Mouse (Mus musculus) midbrain, embryonic 12.5 days (tissue): Measurements from ENCODE around the gene Gm10643. TPM values are rescaled to one million over a fixed set of nuclear protein-coding genes. Genes with fewer than 3 reads are reported as not detected.

Experiments
- ATAC-seq: fragments of 200-750 bp; cut with Nextera tagmentation; 2 replicates; pipeline ENCODE4 v1.8.0; 2017; ENCODE audit warnings: low read depth, moderate TSS enrichment, moderate library complexity; ENCODE audit not compliant: low FRiP score
- H3K27ac ChIP-seq: fragments of 300-500 bp; sonication (generic); replicated peaks from 2 replicates; pipeline ENCODE4 v1.5.1; 2016; ENCODE audit warnings: mild to moderate bottlenecking
- H3K27me3 ChIP-seq: fragments of 300-500 bp; sonication (generic); 2 replicates; pipeline ENCODE4 v1.6.1; 2016; ENCODE audit warnings: mild to moderate bottlenecking
- H3K36me3 ChIP-seq: fragments of 300-500 bp; sonication (generic); 2 replicates; pipeline ENCODE4 v1.6.1; 2016
- H3K4me1 ChIP-seq: fragments of 300-500 bp; sonication (generic); 2 replicates; pipeline ENCODE4 v1.6.1; 2016
- H3K4me2 ChIP-seq: fragments of 300-500 bp; sonication (generic); replicated peaks from 2 replicates; pipeline ENCODE4 v1.6.1; 2016; ENCODE audit warnings: mild to moderate bottlenecking, moderate library complexity
- H3K4me3 ChIP-seq: fragments of 300-500 bp; sonication (generic); 2 replicates; pipeline ENCODE4 v1.5.1; 2016; ENCODE audit warnings: mild to moderate bottlenecking
- H3K9ac ChIP-seq: fragments of 300-500 bp; sonication (generic); replicated peaks from 2 replicates; pipeline ENCODE4 v1.6.1; 2016; ENCODE audit warnings: mild to moderate bottlenecking, moderate library complexity
- H3K9me3 ChIP-seq: fragments of 300-500 bp; sonication (generic); 2 replicates; pipeline ENCODE4 v1.6.1; 2016; ENCODE audit warnings: mild to moderate bottlenecking
- WGBS: fragments of 180-500 bp; shearing (Covaris S2); methylation state at CpG from one replicate; pipeline ENCODE4 v1.1.7; 2016; 5-methylcytosine and 5-hydroxymethylcytosine counted together
- microRNA counts: library from miRNA; unstranded; fragments of <30 nt; microRNA quantifications from one replicate; lab custom pipeline; 2017
- microRNA-seq: library from miRNA; unstranded; fragments of <30 nt; microRNA quantifications from one replicate; pipeline ENCODE4, GENCODE M21; 2017
- polyA plus RNA-seq: library from polyadenylated mRNA; unstranded; fragments of >200 nt; fragmentation: Nextera tagmentation; extraction: Ambion mirVana; gene quantifications from 2 replicates; pipeline ENCODE4 v1.2.1, GENCODE M21; 2016

Gm10643 gene
- polyA plus RNA-seq, 1 experiment from 2014 or later = 1.6 TPM

DNA sequence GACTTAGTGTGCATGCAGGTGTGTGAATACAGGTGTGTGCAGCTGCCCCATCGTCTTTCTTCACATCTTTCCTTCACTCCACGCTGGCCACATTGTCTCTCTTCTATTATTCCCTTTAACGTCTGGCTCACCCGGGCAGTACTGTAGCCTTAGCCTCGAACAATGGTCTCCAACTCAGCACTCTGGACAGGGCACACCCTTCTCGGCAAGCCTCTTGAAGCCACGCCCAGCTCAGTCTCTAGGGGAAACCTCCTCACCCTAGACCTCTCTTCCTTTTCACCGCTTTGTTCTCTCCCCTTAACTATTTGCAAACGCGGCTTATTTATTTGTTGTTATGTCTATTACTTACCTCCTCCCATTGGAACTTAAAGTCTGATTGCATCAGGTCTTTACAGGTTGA lies 37.5 kb downstream of the Gm10643 start:
- Histone ChIP-seq H3K36me3 (no peaks in the 10 kb centered on the region), H3K4me3 (no peak overlapping the region), H3K27ac (no peak overlapping the region), H3K4me1 (peaks cover 19% of the 10 kb centered on the region; the same call in 1 of the 2 replicates), H3K4me2 (no peak overlapping the region), H3K9ac (no peak overlapping the region), H3K9me3 (no peaks in the 10 kb centered on the region), H3K27me3 (peaks cover 61% of the 10 kb centered on the region)
- WGBS = 10% methylated on average over 10 of the region's 10 CpGs
- no peak for ATAC-seq

DNA sequence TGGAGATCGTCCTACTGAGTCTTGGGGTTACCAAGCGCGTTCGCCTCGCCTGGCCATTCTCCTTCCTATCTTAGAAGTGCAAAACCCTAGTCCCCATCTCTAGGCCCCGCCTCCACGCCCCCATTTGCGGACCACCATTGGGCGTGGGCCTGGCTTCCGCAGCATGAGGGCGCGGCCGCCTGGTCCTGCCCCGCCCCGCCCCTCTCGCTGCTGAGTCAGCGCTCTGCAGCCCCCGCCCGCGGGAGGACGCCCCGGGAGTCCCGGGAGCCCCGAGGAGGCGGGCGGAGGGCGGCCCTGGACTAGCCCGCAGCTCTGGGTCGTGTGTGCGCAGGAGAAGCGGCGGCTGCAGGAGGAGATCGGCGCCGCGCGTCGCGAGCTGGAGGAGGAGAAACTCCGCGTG lies 39.1 kb downstream of the Gm10643 start:
- H3K9ac ChIP-seq = peak overlapping the region; percentile 50
- H3K4me3 ChIP-seq = peak overlapping the region; percentile 46
- peaks cover 77% of the 10 kb centered on the region for H3K27me3 ChIP-seq
- no peak overlapping the region for H3K27ac ChIP-seq
- ATAC-seq = peak; percentile 84
- H3K9me3 ChIP-seq = no peaks in the 10 kb centered on the region
- peak overlapping the region; percentile 79 for H3K4me2 ChIP-seq
- 1% methylated on average over 41 of the region's 41 CpGs for WGBS
- H3K36me3 ChIP-seq = no peaks in the 10 kb centered on the region
- peaks cover 25% of the 10 kb centered on the region for H3K4me1 ChIP-seq

DNA sequence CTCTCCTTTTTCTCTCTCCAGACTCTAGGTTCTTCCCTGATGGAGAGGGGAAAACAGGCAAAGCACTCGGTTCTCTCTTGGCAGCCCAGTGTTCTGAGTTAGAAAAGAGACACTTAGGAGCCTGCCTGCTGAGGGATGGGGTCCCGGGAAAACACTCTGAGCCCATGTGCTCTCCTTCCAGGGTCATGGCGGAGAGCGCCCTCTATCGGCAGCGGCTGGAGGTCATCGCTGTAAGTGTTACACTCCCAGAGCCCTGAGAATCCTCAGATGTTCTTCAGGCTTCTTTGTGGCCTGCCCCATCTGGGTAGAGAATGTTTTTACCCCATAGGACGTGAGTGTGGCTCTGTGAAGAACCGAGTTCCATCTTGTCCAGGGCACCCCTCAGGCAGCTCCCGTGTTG lies 40.8 kb downstream of the Gm10643 start:
- Histone ChIP-seq H3K4me3 (no peak overlapping the region), H3K36me3 (no peaks in the 10 kb centered on the region), H3K27ac (no peak overlapping the region), H3K27me3 (peaks cover 87% of the 10 kb centered on the region), H3K4me1 (peaks cover 25% of the 10 kb centered on the region), H3K9ac (no peak overlapping the region), H3K4me2 (no peak overlapping the region), H3K9me3 (no peaks in the 10 kb centered on the region)
- no peak for ATAC-seq
- 9% methylated on average over 10 of the region's 10 CpGs for WGBS

DNA sequence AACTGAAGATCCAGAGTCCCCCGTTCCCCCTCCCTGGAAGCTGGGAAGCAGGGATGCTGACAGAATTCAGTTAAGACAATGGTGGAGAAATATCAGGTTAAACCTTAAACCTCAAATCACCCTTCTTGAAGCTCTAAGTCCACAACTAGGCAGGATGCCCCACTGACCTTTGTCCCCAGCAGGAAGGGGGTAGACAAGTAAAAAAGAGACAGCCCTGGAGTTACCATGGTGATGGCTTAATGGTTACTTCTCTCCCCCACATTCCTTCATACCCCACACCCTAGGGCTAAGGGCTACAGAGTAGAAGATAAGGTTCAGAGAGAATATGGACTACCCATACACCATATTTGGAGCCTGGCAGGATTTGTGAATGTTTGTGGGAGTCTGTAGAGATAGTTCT lies 41.3 kb downstream of the Gm10643 start:
- Histone ChIP-seq H3K4me2 (no peak overlapping the region), H3K36me3 (no peaks in the 10 kb centered on the region), H3K4me3 (no peak overlapping the region), H3K9ac (no peak overlapping the region), H3K27ac (no peak overlapping the region), H3K9me3 (no peaks in the 10 kb centered on the region), H3K27me3 (peaks cover 83% of the 10 kb centered on the region), H3K4me1 (peaks cover 25% of the 10 kb centered on the region)
- 76% methylated on average over 1 of the region's 1 CpGs for WGBS
- ATAC-seq = no peak

DNA sequence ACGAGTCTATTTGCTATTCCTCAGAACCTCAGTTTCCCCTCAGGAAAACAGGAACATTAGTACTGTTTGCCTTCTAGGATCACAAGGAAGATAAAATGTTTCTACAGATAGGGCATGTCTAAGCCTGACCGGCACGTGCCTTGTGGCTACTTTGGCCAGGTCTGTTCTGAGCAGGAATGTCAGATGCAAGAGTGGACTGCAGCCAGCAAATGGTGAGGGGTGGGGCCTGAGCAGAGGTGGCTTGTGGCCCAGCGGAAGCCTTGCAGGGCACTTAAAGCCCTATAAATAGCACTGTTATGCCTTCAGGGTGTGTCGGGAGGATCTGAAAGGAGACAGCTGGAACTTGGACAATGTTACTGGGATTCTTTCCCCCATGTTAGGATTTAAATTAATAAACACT lies 41.9 kb downstream of the Gm10643 start:
- no peaks in the 10 kb centered on the region for H3K9me3 ChIP-seq
- H3K4me3 ChIP-seq = no peak overlapping the region
- H3K4me2 ChIP-seq = no peak overlapping the region
- no peak overlapping the region for H3K9ac ChIP-seq
- peaks cover 25% of the 10 kb centered on the region for H3K4me1 ChIP-seq
- 62% methylated on average over 5 of the region's 5 CpGs for WGBS
- H3K36me3 ChIP-seq = no peaks in the 10 kb centered on the region
- peaks cover 77% of the 10 kb centered on the region for H3K27me3 ChIP-seq
- no peak for ATAC-seq
- no peak overlapping the region for H3K27ac ChIP-seq

DNA sequence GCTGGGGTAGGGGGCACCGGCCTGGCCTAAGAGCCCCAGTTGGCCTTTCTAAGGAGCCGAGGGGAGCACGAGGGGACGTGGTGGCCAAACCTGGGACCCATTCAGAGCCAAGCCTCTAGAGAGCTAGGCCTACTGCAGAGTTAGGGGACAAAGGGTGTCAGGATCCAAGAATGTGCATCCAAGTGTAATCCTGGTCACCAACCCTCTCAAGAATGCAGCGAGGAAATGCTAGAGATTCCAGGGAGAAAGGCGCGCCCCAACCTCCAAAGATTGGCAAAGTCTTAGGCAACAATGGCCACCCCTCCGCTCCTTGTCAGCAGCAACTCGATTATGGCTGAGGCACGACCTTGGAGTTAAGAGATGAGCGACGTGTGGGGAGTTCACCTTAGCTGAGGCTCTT lies 43.4 kb downstream of the Gm10643 start:
- 36% methylated on average over 12 of the region's 12 CpGs for WGBS
- peaks cover 67% of the 10 kb centered on the region for H3K27me3 ChIP-seq
- no peak overlapping the region for H3K4me2 ChIP-seq

DNA sequence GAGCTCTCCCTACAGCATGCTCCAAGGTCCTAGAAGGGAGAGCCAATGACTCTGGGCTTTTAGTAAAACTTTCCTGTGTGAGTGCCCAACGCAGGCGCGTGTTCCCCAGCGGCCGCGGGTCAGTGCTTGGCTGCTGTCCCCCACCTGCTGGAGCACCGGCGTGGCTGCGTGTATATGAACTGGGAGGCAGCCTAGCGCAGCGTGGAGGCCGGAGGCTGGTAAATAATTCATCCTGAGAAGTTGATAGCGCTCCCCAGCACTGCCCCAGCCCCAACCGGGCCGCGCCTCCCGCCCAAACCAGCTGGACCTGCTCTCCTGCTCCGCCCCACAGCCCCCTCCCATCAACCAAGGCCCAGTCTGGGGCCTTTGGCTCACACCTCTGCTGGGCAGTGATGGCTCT lies 43.8 kb downstream of the Gm10643 start, which contains the start of gene Palm3:
Gene Palm3 (plus strand): TSS at position 376 of the 400 bp plus-strand sequence.
- Histone ChIP-seq H3K9me3 (no peaks in the 10 kb centered on the region), H3K4me3 (no peak within 1 kb of the TSS), H3K27me3 (peaks cover 62% of the 10 kb centered on the region), H3K4me1 (peaks cover 13% of the 10 kb centered on the region), H3K36me3 (no peaks in the 10 kb centered on the region), H3K4me2 (no peak within 1 kb of the TSS), H3K9ac (no peak within 1 kb of the TSS), H3K27ac (no peak within 1 kb of the TSS)
- no peak for ATAC-seq
- 9% methylated on average over 18 of the region's 18 CpGs for WGBS

More for the DNA sequence above, 43.4 kb downstream of the Gm10643 start:
- no peaks in the 10 kb centered on the region for H3K36me3 ChIP-seq
- no peak overlapping the region for H3K27ac ChIP-seq
- no peak for ATAC-seq
- H3K4me1 ChIP-seq = peaks cover 18% of the 10 kb centered on the region
- H3K4me3 ChIP-seq = no peak overlapping the region
- no peaks in the 10 kb centered on the region for H3K9me3 ChIP-seq
- no peak overlapping the region for H3K9ac ChIP-seq

DNA sequence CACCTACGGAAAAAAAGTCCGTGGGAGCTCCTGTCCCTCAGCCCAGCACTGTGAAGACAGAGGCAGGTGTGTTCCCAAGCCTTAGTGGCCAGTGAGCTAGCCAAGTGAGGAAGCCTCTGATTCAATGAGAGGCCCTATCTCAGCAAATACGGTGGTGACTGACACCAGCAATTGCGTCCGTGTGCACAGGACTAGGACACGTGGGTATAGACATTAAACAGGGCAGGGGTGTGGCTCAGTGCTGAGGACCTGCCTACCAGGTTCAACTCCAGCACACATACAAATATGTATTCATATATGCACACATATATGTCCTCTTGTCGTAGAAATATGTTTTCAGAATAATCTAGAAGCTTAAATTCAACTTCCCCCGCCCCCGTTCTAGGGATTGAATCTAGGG lies 45.2 kb downstream of the Gm10643 start:
- no peaks in the 10 kb centered on the region for H3K36me3 ChIP-seq
- no peak for ATAC-seq
- H3K27ac ChIP-seq = no peak overlapping the region
- H3K27me3 ChIP-seq = peaks cover 56% of the 10 kb centered on the region
- no peak overlapping the region for H3K9ac ChIP-seq
- peaks cover 6% of the 10 kb centered on the region for H3K4me1 ChIP-seq
- no peak overlapping the region for H3K4me2 ChIP-seq
- H3K9me3 ChIP-seq = no peaks in the 10 kb centered on the region
- WGBS = 86% methylated on average over 9 of the region's 9 CpGs
- H3K4me3 ChIP-seq = no peak overlapping the region

DNA sequence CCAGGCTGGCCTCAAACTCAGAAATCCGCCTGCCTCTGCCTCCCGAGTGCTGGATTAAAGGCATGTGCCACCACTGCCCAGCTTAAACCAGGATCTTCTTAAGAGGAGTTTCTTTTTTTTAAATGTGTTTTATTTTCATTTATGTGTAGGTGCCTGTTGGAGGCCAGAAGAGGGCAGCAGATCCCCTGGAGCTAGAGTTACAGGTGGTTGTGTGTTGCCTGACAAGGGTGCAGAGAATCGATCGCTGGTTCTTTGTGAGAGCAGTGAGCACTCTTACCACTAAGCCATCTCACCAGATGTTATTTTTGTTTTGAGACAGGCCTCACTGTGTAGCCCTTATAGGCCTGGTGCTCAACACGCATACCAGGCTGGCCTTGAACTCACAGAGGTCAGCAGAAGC lies 49.1 kb downstream of the Gm10643 start:
- H3K9me3 ChIP-seq = no peaks in the 10 kb centered on the region
- no peak overlapping the region for H3K4me3 ChIP-seq
- peaks cover 58% of the 10 kb centered on the region for H3K27me3 ChIP-seq
- 90% methylated on average over 5 of the region's 5 CpGs for WGBS
- H3K4me1 ChIP-seq = peaks cover 19% of the 10 kb centered on the region
- no peak overlapping the region for H3K4me2 ChIP-seq
- no peak overlapping the region for H3K27ac ChIP-seq
- H3K9ac ChIP-seq = no peak overlapping the region
- no peaks in the 10 kb centered on the region for H3K36me3 ChIP-seq
- ATAC-seq = no peak

MicroRNAs encoded within 50 kb of the gene (microRNA counts, 519-probe panel; counts per million panel counts)
- not detected for microRNA mmu-miR-709 (lab: Ali Mortazavi, UCI)

Small RNA genes lying within 50 kb of the gene (microRNA-seq; reads per million reads assigned to microRNA genes)
- gene Mir709 = not detected

Other genes with a start within 250 kb of the Gm10643 start
- gene Adgrl1, start 165.0 kb downstream of the Gm10643 start, polyA plus RNA-seq = 30.2 and 30.4 TPM in 2 replicates
- 0.76 and 0.88 TPM in 2 replicates for gene Gm10644, start 109.9 kb downstream of the Gm10643 start, polyA plus RNA-seq
- gene Asf1b, start 109.6 kb downstream of the Gm10643 start, polyA plus RNA-seq = 58.8 and 62.8 TPM in 2 replicates
- gene Prkaca, start 92.1 kb downstream of the Gm10643 start, polyA plus RNA-seq = 193 and 207 TPM in 2 replicates
- 7.7 and 9.7 TPM in 2 replicates for gene Samd1, start 67.5 kb downstream of the Gm10643 start, polyA plus RNA-seq
- 0.89 and 1.1 TPM in 2 replicates for gene 1700067K01Rik, start 63.6 kb downstream of the Gm10643 start, polyA plus RNA-seq
- gene 2210011C24Rik, start 53.0 kb downstream of the Gm10643 start, polyA plus RNA-seq = not detected in 2 replicates
- gene Palm3, start 43.7 kb downstream of the Gm10643 start, polyA plus RNA-seq = 3.5 and 3.9 TPM in 2 replicates
- gene Il27ra, start 22.5 kb downstream of the Gm10643 start, polyA plus RNA-seq = 0.46 and 0.52 TPM in 2 replicates
- not detected in 2 replicates for gene Rln3, start 20.1 kb downstream of the Gm10643 start, polyA plus RNA-seq
- gene Rfx1, start 1.7 kb upstream of the Gm10643 start, polyA plus RNA-seq = 9.3 and 10.0 TPM in 2 replicates
- gene Dcaf15, start 39.6 kb upstream of the Gm10643 start, polyA plus RNA-seq = 20.5 and 22.1 TPM in 2 replicates
- 0.46 and 0.51 TPM in 2 replicates for gene Podnl1, start 60.9 kb upstream of the Gm10643 start, polyA plus RNA-seq
- gene Cc2d1a, start 82.8 kb upstream of the Gm10643 start, polyA plus RNA-seq = 19.0 and 19.5 TPM in 2 replicates
- 2.4 TPM in 2 replicates for gene 4930432K21Rik, start 82.9 kb upstream of the Gm10643 start, polyA plus RNA-seq
- 4.5 and 8.3 TPM in 2 replicates for gene Nanos3, start 120.1 kb upstream of the Gm10643 start, polyA plus RNA-seq
- gene Zswim4, start 171.9 kb upstream of the Gm10643 start, polyA plus RNA-seq = 55.3 and 55.7 TPM in 2 replicates
- 268 TPM in 2 replicates for gene D8Ertd738e, start 184.6 kb upstream of the Gm10643 start, polyA plus RNA-seq
- gene Mri1, start 192.2 kb upstream of the Gm10643 start, polyA plus RNA-seq = 61.0 and 63.6 TPM in 2 replicates
- gene Ccdc130, start 205.2 kb upstream of the Gm10643 start, polyA plus RNA-seq = 24.3 and 25.1 TPM in 2 replicates